Mouse (Mus musculus): Measurements from ENCODE around the gene Sh3gl3. TPM values are rescaled to one million over a fixed set of nuclear protein-coding genes. Genes with fewer than 3 reads are reported as not detected.

The Sh3gl3 gene
- polyA plus RNA-seq, 1 experiment: 0.30 TPM

GRCm38 (mm10) chr7:82235486-82235885 lies 61.8 kb downstream of the Sh3gl3 start:
- Histone ChIP-seq H3K27ac (ENCODE audit: insufficient read depth, low read depth, low read length) (no peak overlapping the region), H3K4me1 (ENCODE audit: control insufficient read depth, insufficient read depth, insufficient read length, low read length) (no peaks in the 10 kb centered on the region), H3K4me3 (ENCODE audit: low read depth, low read length) (no peak overlapping the region), H3K36me3 (ENCODE audit: control insufficient read depth, insufficient read depth, low read length) (no peaks in the 10 kb centered on the region), H3K27me3 (ENCODE audit: control insufficient read depth, insufficient read depth, low read length) (no peaks in the 10 kb centered on the region)
- WGBS: 70% methylated on average over 9 of the region's 9 CpGs
- TF ChIP-seq CTCF (IDR thresholded peaks at IDR 0.05; ENCODE audit: extremely low read depth, insufficient read length, insufficient replicate concordance, low read depth, low read length) (no peak), POLR2A (IDR thresholded peaks at IDR 0.05; ENCODE audit: low read depth, low read length) (no peak)

GRCm38 (mm10) chr7:82236152-82236898 lies 62.7 kb downstream of the Sh3gl3 start:
- H3K36me3 ChIP-seq (ENCODE audit: control insufficient read depth, insufficient read depth, low read length): no peaks in the 10 kb centered on the region
- no peaks in the 10 kb centered on the region for H3K4me1 ChIP-seq (ENCODE audit: control insufficient read depth, insufficient read depth, insufficient read length, low read length)
- no peak for TF ChIP-seq CTCF (IDR thresholded peaks at IDR 0.05; ENCODE audit: extremely low read depth, insufficient read length, insufficient replicate concordance, low read depth, low read length)
- no peak for TF ChIP-seq POLR2A (IDR thresholded peaks at IDR 0.05; ENCODE audit: low read depth, low read length)
- 72% methylated on average over 11 of the region's 11 CpGs for WGBS
- no peaks in the 10 kb centered on the region for H3K27me3 ChIP-seq (ENCODE audit: control insufficient read depth, insufficient read depth, low read length)
- H3K4me3 ChIP-seq (ENCODE audit: low read depth, low read length): no peak overlapping the region
- no peak overlapping the region for H3K27ac ChIP-seq (ENCODE audit: insufficient read depth, low read depth, low read length)

- Histone ChIP-seq H3K4me3 (ENCODE audit: low read depth, low read length) (no peak overlapping the region), H3K4me1 (ENCODE audit: control insufficient read depth, insufficient read depth, insufficient read length, low read length) (no peaks in the 10 kb centered on the region), H3K27me3 (ENCODE audit: control insufficient read depth, insufficient read depth, low read length) (no peaks in the 10 kb centered on the region), H3K36me3 (ENCODE audit: control insufficient read depth, insufficient read depth, low read length) (no peaks in the 10 kb centered on the region), H3K27ac (ENCODE audit: insufficient read depth, low read depth, low read length) (no peak overlapping the region)
- no peak for TF ChIP-seq POLR2A (IDR thresholded peaks at IDR 0.05; ENCODE audit: low read depth, low read length)
- no peak for TF ChIP-seq CTCF (IDR thresholded peaks at IDR 0.05; ENCODE audit: extremely low read depth, insufficient read length, insufficient replicate concordance, low read depth, low read length)
- 92% methylated on average over 4 of the region's 4 CpGs for WGBS
These were observed 63.2 kb downstream of the Sh3gl3 start for GRCm38 (mm10) chr7:82236899-82237162.

GRCm38 (mm10) chr7:82240424-82241240 lies 67.0 kb downstream of the Sh3gl3 start:
- 57% methylated on average over 8 of the region's 8 CpGs for WGBS
- Histone ChIP-seq H3K27ac (ENCODE audit: insufficient read depth, low read depth, low read length) (no peak overlapping the region), H3K4me1 (ENCODE audit: control insufficient read depth, insufficient read depth, insufficient read length, low read length) (no peaks in the 10 kb centered on the region)

GRCm38 (mm10) chr7:82244701-82245100 lies 71.1 kb downstream of the Sh3gl3 start:
- Histone ChIP-seq H3K36me3 (ENCODE audit: control insufficient read depth, insufficient read depth, low read length) (no peaks in the 10 kb centered on the region), H3K4me1 (ENCODE audit: control insufficient read depth, insufficient read depth, insufficient read length, low read length) (no peaks in the 10 kb centered on the region), H3K27me3 (ENCODE audit: control insufficient read depth, insufficient read depth, low read length) (no peaks in the 10 kb centered on the region), H3K27ac (ENCODE audit: insufficient read depth, low read depth, low read length) (no peak overlapping the region), H3K4me3 (ENCODE audit: low read depth, low read length) (no peak overlapping the region)
- no peak for TF ChIP-seq CTCF (IDR thresholded peaks at IDR 0.05; ENCODE audit: extremely low read depth, insufficient read length, insufficient replicate concordance, low read depth, low read length)
- no peak for TF ChIP-seq POLR2A (IDR thresholded peaks at IDR 0.05; ENCODE audit: low read depth, low read length)
- WGBS: 74% methylated on average over 3 of the region's 3 CpGs

More at GRCm38 (mm10) chr7:82240424-82241240, 67.0 kb downstream of the Sh3gl3 start:
- Histone ChIP-seq H3K4me3 (ENCODE audit: low read depth, low read length) (no peak overlapping the region), H3K27me3 (ENCODE audit: control insufficient read depth, insufficient read depth, low read length) (no peaks in the 10 kb centered on the region), H3K36me3 (ENCODE audit: control insufficient read depth, insufficient read depth, low read length) (no peaks in the 10 kb centered on the region)
- TF ChIP-seq CTCF (IDR thresholded peaks at IDR 0.05; ENCODE audit: extremely low read depth, insufficient read length, insufficient replicate concordance, low read depth, low read length) (no peak), POLR2A (IDR thresholded peaks at IDR 0.05; ENCODE audit: low read depth, low read length) (no peak)

- WGBS: 67% methylated on average over 10 of the region's 10 CpGs
- Histone ChIP-seq H3K27ac (ENCODE audit: insufficient read depth, low read depth, low read length) (no peak overlapping the region), H3K4me1 (ENCODE audit: control insufficient read depth, insufficient read depth, insufficient read length, low read length) (no peaks in the 10 kb centered on the region), H3K36me3 (ENCODE audit: control insufficient read depth, insufficient read depth, low read length) (no peaks in the 10 kb centered on the region), H3K27me3 (ENCODE audit: control insufficient read depth, insufficient read depth, low read length) (no peaks in the 10 kb centered on the region), H3K4me3 (ENCODE audit: low read depth, low read length) (no peak overlapping the region)
- TF ChIP-seq POLR2A (IDR thresholded peaks at IDR 0.05; ENCODE audit: low read depth, low read length) (no peak), CTCF (IDR thresholded peaks at IDR 0.05; ENCODE audit: extremely low read depth, insufficient read length, insufficient replicate concordance, low read depth, low read length) (no peak)
These were observed 75.5 kb downstream of the Sh3gl3 start for GRCm38 (mm10) chr7:82248953-82249695.

- 92% methylated on average over 1 of the region's 1 CpGs for WGBS
- H3K4me1 ChIP-seq (ENCODE audit: control insufficient read depth, insufficient read depth, insufficient read length, low read length): no peaks in the 10 kb centered on the region
- H3K36me3 ChIP-seq (ENCODE audit: control insufficient read depth, insufficient read depth, low read length): no peaks in the 10 kb centered on the region
- no peak for TF ChIP-seq POLR2A (IDR thresholded peaks at IDR 0.05; ENCODE audit: low read depth, low read length)
- no peak for TF ChIP-seq CTCF (IDR thresholded peaks at IDR 0.05; ENCODE audit: extremely low read depth, insufficient read length, insufficient replicate concordance, low read depth, low read length)
- no peak overlapping the region for H3K4me3 ChIP-seq (ENCODE audit: low read depth, low read length)
- H3K27me3 ChIP-seq (ENCODE audit: control insufficient read depth, insufficient read depth, low read length): no peaks in the 10 kb centered on the region
- no peak overlapping the region for H3K27ac ChIP-seq (ENCODE audit: insufficient read depth, low read depth, low read length)
These were observed 79.7 kb downstream of the Sh3gl3 start for GRCm38 (mm10) chr7:82253309-82253708.

Data from small intestine, adult 2 months (tissue).